Mouse (Mus musculus) limb, embryonic 11.5 days (tissue): ENCODE measurements around the gene Irf8. TPM values are rescaled to one million over a fixed set of nuclear protein-coding genes. Genes with fewer than 3 reads are reported as not detected.

Experiments
- ATAC-seq: fragments of 200-750 bp; cut with Nextera tagmentation; 2 replicates; pipeline ENCODE4 v1.8.0; 2017; ENCODE audit warnings: low read depth; ENCODE audit not compliant: insufficient number of reproducible peaks, low FRiP score, low TSS enrichment
- DNase-seq: peaks from one replicate; pipeline ENCODE4 v3.0.0-alpha.2; 2015; ENCODE audit warnings: low spot score
- H3K27ac ChIP-seq: fragments of 300-500 bp; sonication (generic); replicated peaks from 2 replicates; pipeline ENCODE4 v1.5.1; 2014; ENCODE audit warnings: low read depth, mild to moderate bottlenecking, low read length
- H3K27me3 ChIP-seq: fragments of 300-500 bp; sonication (generic); 2 replicates; pipeline ENCODE4 v1.6.1; 2014; ENCODE audit warnings: mild to moderate bottlenecking, low read length, mixed read lengths; ENCODE audit not compliant: control insufficient read depth, insufficient read depth
- H3K36me3 ChIP-seq: fragments of 300-500 bp; sonication (generic); 2 replicates; pipeline ENCODE4 v1.6.1; 2014; ENCODE audit warnings: mild to moderate bottlenecking, low read length, moderate library complexity, mixed read lengths; ENCODE audit not compliant: control insufficient read depth, insufficient read depth
- H3K4me1 ChIP-seq: fragments of 300-500 bp; sonication (generic); 2 replicates; pipeline ENCODE4 v1.6.1; 2014; ENCODE audit warnings: low read length, mixed read lengths; ENCODE audit not compliant: control insufficient read depth, insufficient read depth
- H3K4me2 ChIP-seq: fragments of 300-500 bp; sonication (generic); 2 replicates; pipeline ENCODE4 v1.6.1; 2014; ENCODE audit warnings: low read depth, mild to moderate bottlenecking, moderate library complexity; ENCODE audit not compliant: severe bottlenecking
- H3K4me3 ChIP-seq: fragments of 300-500 bp; sonication (generic); 2 replicates; pipeline ENCODE4 v1.5.1; 2014; ENCODE audit warnings: low read depth, low read length
- H3K9ac ChIP-seq: fragments of 300-500 bp; sonication (generic); 2 replicates; pipeline ENCODE4 v1.6.1; 2014; ENCODE audit warnings: mild to moderate bottlenecking, low read length
- H3K9me3 ChIP-seq: fragments of 300-500 bp; sonication (generic); 2 replicates; pipeline ENCODE4 v1.6.1; 2016; ENCODE audit warnings: low read length; ENCODE audit not compliant: control insufficient read depth
- WGBS: fragments of 180-500 bp; shearing (Covaris S2); extraction: QIAGEN DNeasy Blood & Tissue Kit; methylation state at CpG from one replicate; pipeline ENCODE4 v1.1.7; 2014; 5-methylcytosine and 5-hydroxymethylcytosine counted together
- polyA plus RNA-seq: library from polyadenylated mRNA; unstranded; fragments of >200 nt; fragmentation: Nextera tagmentation; extraction: Ambion mirVana; gene quantifications from 2 replicates; pipeline ENCODE4 v1.2.1, GENCODE M21; 2014

The Irf8 gene
- polyA plus RNA-seq, 1 experiment from 2014 or later: 2.4 TPM

- no peak for ATAC-seq
- Histone ChIP-seq H3K27me3 (peaks cover 11% of the 10 kb centered on the region; the same call in 1 of the 2 replicates), H3K9me3 (no peaks in the 10 kb centered on the region), H3K9ac (no peak overlapping the region), H3K4me3 (no peak overlapping the region), H3K4me2 (no peak overlapping the region), H3K36me3 (no peaks in the 10 kb centered on the region), H3K27ac (no peak overlapping the region), H3K4me1 (no peaks in the 10 kb centered on the region)
- 82% methylated on average over 3 of the region's 3 CpGs for WGBS
- DNase-seq: no peak
These were observed 68.6 kb downstream of the Irf8 start for GRCm38 (mm10) chr8:120804741-120805140.

Other genes with a start within 250 kb of the Irf8 start
- 130 and 132 TPM in 2 replicates for gene Gins2, start 147.1 kb upstream of the Irf8 start, polyA plus RNA-seq
- 4.7 and 6.2 TPM in 2 replicates for gene 1190005I06Rik, start 88.7 kb upstream of the Irf8 start, polyA plus RNA-seq
- gene Gm27021, start 68.3 kb upstream of the Irf8 start, polyA plus RNA-seq: 1.7 and 2.1 TPM in 2 replicates
- gene Cox4i1, start 68.1 kb upstream of the Irf8 start, polyA plus RNA-seq: 876 and 921 TPM in 2 replicates
- gene Emc8, start 67.8 kb upstream of the Irf8 start, polyA plus RNA-seq: 369 TPM in 2 replicates